Mouse (Mus musculus): ENCODE results near the gene Ralgps1.

Ralgps1 gene

GRCm38 (mm10) chr2:33176921-33177320 lies 194.4 kb downstream of the Ralgps1 start:
- DNase-seq (ENCODE audit: low read depth, low spot score), result no peak

- no peak for DNase-seq (ENCODE audit: low read depth, low spot score)
These were observed 194.8 kb downstream of the Ralgps1 start for GRCm38 (mm10) chr2:33176516-33176915.

GRCm38 (mm10) chr2:33173686-33174085 lies 197.6 kb downstream of the Ralgps1 start:
- DNase-seq (ENCODE audit: low read depth, low spot score), result no peak

- DNase-seq (ENCODE audit: low read depth, low spot score), result no peak
These were observed 198.2 kb downstream of the Ralgps1 start for GRCm38 (mm10) chr2:33173126-33173525.

- no peak for DNase-seq (ENCODE audit: low read depth, low spot score)
These were observed 200.3 kb downstream of the Ralgps1 start for GRCm38 (mm10) chr2:33170777-33171565.

GRCm38 (mm10) chr2:33169445-33169844 lies 201.8 kb downstream of the Ralgps1 start:
- DNase-seq (ENCODE audit: low read depth, low spot score), result no peak

DNA sequence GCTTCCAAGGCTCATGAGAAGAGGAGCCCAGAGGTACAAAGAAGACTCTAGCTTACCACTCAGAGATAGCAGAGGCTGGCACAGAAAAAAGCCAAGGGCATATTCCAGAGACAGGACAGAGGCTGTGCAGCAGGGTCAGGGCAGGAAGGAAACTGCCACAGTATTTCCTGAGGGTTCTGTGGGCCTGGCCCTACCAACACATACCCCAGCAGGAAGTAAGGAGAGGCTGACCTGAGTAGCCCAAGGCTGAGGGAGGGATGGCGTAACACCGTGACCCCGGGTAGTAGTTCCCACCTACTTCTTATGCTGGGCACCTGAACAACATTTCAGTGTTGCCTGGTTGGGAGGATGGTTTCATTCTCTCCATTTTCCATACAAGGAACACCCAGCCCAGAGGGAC lies 204.2 kb downstream of the Ralgps1 start:
- DNase-seq (ENCODE audit: low read depth, low spot score), result no peak

GRCm38 (mm10) chr2:33165710-33166374 lies 205.4 kb downstream of the Ralgps1 start:
- no peak for DNase-seq (ENCODE audit: low read depth, low spot score)

GRCm38 (mm10) chr2:33165229-33165628 lies 206.1 kb downstream of the Ralgps1 start:
- DNase-seq (ENCODE audit: low read depth, low spot score), result no peak

- no peak for DNase-seq (ENCODE audit: low read depth, low spot score)
These were observed 206.6 kb downstream of the Ralgps1 start for GRCm38 (mm10) chr2:33164646-33165045.

DNA sequence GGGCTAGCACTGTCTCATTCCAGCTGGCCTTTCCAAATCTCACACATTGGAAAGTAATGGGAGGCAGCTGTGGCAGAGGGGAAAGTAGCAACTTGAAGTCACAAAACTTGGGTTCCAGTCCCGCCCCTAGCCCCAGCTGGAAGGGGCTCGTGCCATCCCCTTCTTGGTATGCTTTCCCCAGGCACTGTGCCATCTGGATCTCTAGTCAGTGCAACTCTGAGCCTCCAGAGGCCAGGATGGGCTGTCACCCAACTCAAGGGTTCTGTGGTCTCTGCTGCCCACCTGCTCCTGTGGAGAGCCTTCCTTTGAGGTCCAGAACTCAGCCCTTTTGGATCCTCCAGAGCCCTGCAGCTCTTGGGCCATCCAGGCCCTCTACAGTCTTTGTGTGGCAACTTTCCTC lies 209.2 kb downstream of the Ralgps1 start:
- no peak for DNase-seq (ENCODE audit: low read depth, low spot score)

- DNase-seq (ENCODE audit: low read depth, low spot score), result no peak
These were observed 210.8 kb downstream of the Ralgps1 start for GRCm38 (mm10) chr2:33160326-33160973.

DNA sequence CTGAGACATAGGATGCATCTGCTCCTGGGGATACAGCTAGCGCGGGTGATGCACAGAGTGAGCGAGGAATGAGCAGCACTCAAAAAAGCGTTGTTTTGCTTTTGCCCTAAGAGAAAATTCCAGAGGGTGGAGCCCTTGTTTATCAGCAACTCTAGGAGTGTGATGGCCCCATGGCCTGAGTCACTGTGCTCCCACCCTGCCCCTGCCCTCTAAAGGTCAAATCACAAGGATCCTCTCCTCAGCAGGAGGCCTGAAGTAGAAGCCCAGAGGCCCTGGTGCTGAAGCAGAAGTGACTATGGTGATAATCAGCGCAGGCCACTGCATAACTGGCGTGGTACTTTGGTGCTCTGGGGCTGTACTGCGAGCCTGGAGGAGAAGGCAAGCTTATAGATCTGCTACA lies 211.7 kb downstream of the Ralgps1 start:
- peak; percentile 9 for DNase-seq (ENCODE audit: low read depth, low spot score)

- no peak for DNase-seq (ENCODE audit: low read depth, low spot score)
These were observed 212.4 kb downstream of the Ralgps1 start for GRCm38 (mm10) chr2:33158895-33159294.

GRCm38 (mm10) chr2:33156283-33156781 lies 215.0 kb downstream of the Ralgps1 start:
- no peak for DNase-seq (ENCODE audit: low read depth, low spot score)

DNA sequence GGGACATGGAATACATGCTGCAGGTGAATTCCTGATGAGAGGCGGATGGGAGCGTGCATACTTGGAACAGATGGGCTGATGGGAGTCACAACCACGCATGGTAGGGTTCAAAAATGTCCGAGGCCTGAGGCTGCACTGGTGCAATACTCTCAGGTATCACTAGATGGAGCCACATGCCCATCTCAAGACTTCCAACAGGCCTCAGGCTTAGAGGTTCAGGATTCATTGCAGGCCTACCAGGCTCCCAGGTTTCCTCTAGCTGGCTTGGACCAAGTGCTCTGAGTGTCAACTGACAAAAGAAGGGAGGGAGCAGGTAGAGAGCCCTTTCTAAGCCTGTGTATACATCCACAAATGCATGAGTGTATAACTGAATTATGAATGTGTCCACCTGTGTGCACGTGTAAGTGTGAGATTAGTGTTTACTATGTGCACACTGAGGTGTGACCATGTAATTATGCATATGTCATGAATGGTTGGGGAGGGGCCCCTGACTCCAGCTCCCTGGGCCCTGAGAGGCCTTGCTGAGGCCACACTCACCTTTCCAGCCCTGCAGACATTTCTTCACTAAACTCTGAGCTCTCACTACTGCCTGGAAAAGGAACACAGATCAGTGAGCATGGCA lies 216.4 kb downstream of the Ralgps1 start:
- DNase-seq (ENCODE audit: low read depth, low spot score), result peak; percentile 42

GRCm38 (mm10) chr2:33146994-33147393 lies 224.3 kb downstream of the Ralgps1 start:
- no peak for DNase-seq (ENCODE audit: low read depth, low spot score)

GRCm38 (mm10) chr2:33143292-33143691 lies 228.0 kb downstream of the Ralgps1 start:
- DNase-seq (ENCODE audit: low read depth, low spot score), result no peak

DNA sequence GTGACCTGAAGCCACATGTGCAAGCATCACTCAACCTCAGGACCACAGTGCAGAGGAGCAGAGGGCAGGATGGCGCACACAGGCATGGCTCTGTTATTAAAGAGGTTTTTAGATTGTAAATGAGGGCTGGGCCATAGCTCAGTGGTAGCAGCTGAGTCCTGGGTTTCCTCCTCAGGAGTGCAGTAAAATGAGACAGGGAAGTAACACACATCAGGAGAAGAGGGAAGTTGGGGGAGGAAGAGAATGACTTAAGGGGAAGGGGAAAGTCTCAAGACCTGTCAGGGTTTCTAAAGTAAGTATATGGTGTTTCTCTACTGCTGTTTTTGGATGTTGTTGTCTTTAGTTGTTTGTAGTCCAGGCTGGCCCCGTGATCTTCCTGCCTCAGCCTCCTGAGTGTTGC lies 232.8 kb downstream of the Ralgps1 start:
- no peak for DNase-seq (ENCODE audit: low read depth, low spot score)

GRCm38 (mm10) chr2:33137731-33138130 lies 233.6 kb downstream of the Ralgps1 start:
- DNase-seq (ENCODE audit: low read depth, low spot score), result no peak

DNA sequence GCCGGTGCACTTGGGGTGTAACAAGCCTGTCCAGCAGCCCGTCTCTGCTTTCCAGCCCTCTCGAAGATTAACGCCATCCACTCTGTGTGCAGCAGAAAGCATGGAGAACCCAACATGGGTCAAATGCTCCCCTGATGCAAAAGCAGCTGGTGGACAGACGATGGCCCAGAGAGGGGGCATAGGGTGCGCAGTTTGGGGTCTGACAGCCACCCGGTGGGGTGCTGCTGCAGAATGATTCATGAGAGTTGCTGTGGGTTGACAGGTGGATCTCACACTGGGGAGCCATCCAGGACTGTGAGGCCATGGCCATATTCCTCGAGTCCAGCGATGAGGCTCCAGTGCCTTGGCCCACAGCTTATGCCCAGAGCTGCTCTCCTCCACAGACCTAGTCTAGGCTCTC lies 234.0 kb downstream of the Ralgps1 start:
- DNase-seq (ENCODE audit: low read depth, low spot score), result no peak

DNA sequence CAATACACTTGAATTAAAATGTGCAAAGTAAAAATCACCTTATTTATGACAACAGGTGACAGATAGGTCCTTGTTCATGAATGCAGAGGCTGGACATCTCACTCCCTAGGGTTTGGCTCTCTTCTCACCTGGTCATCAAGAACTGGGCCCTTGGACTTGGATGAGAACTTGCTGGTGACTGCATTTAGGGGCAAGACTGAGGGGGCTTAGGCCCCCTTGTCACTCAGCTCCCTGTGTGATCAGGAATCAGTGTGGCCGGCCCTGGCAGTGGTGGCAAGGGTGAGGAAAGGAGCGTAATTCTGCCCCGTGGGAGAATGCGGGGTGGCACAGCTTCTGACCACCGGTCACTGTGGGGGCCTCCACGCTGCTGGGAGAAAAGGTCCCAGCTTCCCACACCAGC lies 234.9 kb downstream of the Ralgps1 start:
- no peak for DNase-seq (ENCODE audit: low read depth, low spot score)

Data from WW6 (cell line).